Mouse (Mus musculus) neural tube, embryonic 11.5 days (tissue): Measurements from ENCODE around the gene Igfbp2. TPM values are rescaled to one million over a fixed set of nuclear protein-coding genes. Genes with fewer than 3 reads are reported as not detected.

ENCODE experiments used
- ATAC-seq: fragments of 200-750 bp; cut with Nextera tagmentation; 2 replicates; pipeline ENCODE4 v1.8.0; 2017; ENCODE audit warnings: moderate number of reproducible peaks, mild to moderate bottlenecking, moderate TSS enrichment, moderate library complexity; ENCODE audit not compliant: insufficient read depth, low FRiP score, low TSS enrichment
- DNase-seq: peaks from one replicate; pipeline ENCODE4 v3.0.0-alpha.2; 2015; ENCODE audit warnings: low spot score
- H3K27ac ChIP-seq: fragments of 300-500 bp; sonication (generic); 2 replicates; pipeline ENCODE4 v1.5.1; 2014; ENCODE audit warnings: low read depth, mild to moderate bottlenecking, low read length
- H3K27me3 ChIP-seq: fragments of 300-500 bp; sonication (generic); 2 replicates; pipeline ENCODE4 v1.6.1; 2014; ENCODE audit warnings: mild to moderate bottlenecking, low read length, mixed read lengths; ENCODE audit not compliant: control insufficient read depth, insufficient read depth
- H3K36me3 ChIP-seq: fragments of 300-500 bp; sonication (generic); 2 replicates; pipeline ENCODE4 v1.6.1; 2014; ENCODE audit warnings: mild to moderate bottlenecking, low read length, moderate library complexity, mixed read lengths; ENCODE audit not compliant: control insufficient read depth, insufficient read depth
- H3K4me1 ChIP-seq: fragments of 300-500 bp; sonication (generic); 2 replicates; pipeline ENCODE4 v1.6.1; 2014; ENCODE audit warnings: low read length, mixed read lengths; ENCODE audit not compliant: control insufficient read depth, insufficient read depth
- H3K4me2 ChIP-seq: fragments of 300-500 bp; sonication (generic); 2 replicates; pipeline ENCODE4 v1.6.1; 2014; ENCODE audit warnings: low read depth, mild to moderate bottlenecking, moderate library complexity
- H3K4me3 ChIP-seq: fragments of 300-500 bp; sonication (generic); 2 replicates; pipeline ENCODE4 v1.5.1; 2014; ENCODE audit warnings: low read depth, low read length
- H3K9ac ChIP-seq: fragments of 300-500 bp; sonication (generic); 2 replicates; pipeline ENCODE4 v1.6.1; 2014; ENCODE audit warnings: mild to moderate bottlenecking, low read length
- H3K9me3 ChIP-seq: fragments of 300-500 bp; sonication (generic); 2 replicates; pipeline ENCODE4 v1.6.1; 2016; ENCODE audit warnings: low read length; ENCODE audit not compliant: control insufficient read depth
- WGBS: fragments of 180-500 bp; shearing (Covaris S2); extraction: QIAGEN DNeasy Blood & Tissue Kit; methylation state at CpG from one replicate; pipeline ENCODE4 v1.1.7; 2014; 5-methylcytosine and 5-hydroxymethylcytosine counted together
- polyA plus RNA-seq: library from polyadenylated mRNA; unstranded; fragments of >200 nt; fragmentation: Nextera tagmentation; extraction: Ambion mirVana; gene quantifications from 2 replicates; pipeline ENCODE4 v1.2.1, GENCODE M21; 2014

Gene Igfbp2
- polyA plus RNA-seq, 1 experiment from 2014 or later: 422 TPM

- Histone ChIP-seq H3K27ac (no peak overlapping the region), H3K9me3 (no peaks in the 10 kb centered on the region), H3K27me3 (no peaks in the 10 kb centered on the region), H3K36me3 (no peaks in the 10 kb centered on the region), H3K4me2 (no peak overlapping the region), H3K4me3 (no peak overlapping the region), H3K4me1 (no peaks in the 10 kb centered on the region), H3K9ac (no peak overlapping the region)
- 71% methylated on average over 1 of the region's 1 CpGs for WGBS
- DNase-seq: no peak
- ATAC-seq: no peak
Observed at GRCm38 (mm10) chr1:72887910-72888309, 63.6 kb downstream of the Igfbp2 start.

GRCm38 (mm10) chr1:72895821-72896220, 71.5 kb downstream of the Igfbp2 start:
- Histone ChIP-seq H3K36me3 (no peaks in the 10 kb centered on the region), H3K9ac (no peak overlapping the region), H3K4me3 (no peak overlapping the region), H3K27me3 (no peaks in the 10 kb centered on the region), H3K9me3 (no peaks in the 10 kb centered on the region), H3K4me1 (no peaks in the 10 kb centered on the region), H3K27ac (no peak overlapping the region), H3K4me2 (no peak overlapping the region)
- no peak for DNase-seq
- ATAC-seq: no peak
- WGBS: 83% methylated on average over 2 of the region's 2 CpGs

Other genes starting within 250 kb of the Igfbp2 start
- 33.5 and 34.2 TPM in 2 replicates for gene Smarcal1, start 241.3 kb upstream of the Igfbp2 start, polyA plus RNA-seq
- gene Ankar, start 123.9 kb upstream of the Igfbp2 start, polyA plus RNA-seq: not detected in 2 replicates
- gene Rpl37a, start 113.2 kb upstream of the Igfbp2 start, polyA plus RNA-seq: 1,430 and 1,523 TPM in 2 replicates
- 65.4 and 68.5 TPM in 2 replicates for gene Igfbp5, start 50.4 kb downstream of the Igfbp2 start, polyA plus RNA-seq
- not detected in 2 replicates for gene Tnp1, start 191.4 kb downstream of the Igfbp2 start, polyA plus RNA-seq